Mouse (Mus musculus): ENCODE measurements around the gene Fras1. TPM values are rescaled to one million over a fixed set of nuclear protein-coding genes. Genes with fewer than 3 reads are reported as not detected.

Fras1 gene
- total and polyA plus RNA-seq, 3 experiments, result 2.1 to 5.8 (median 5.4) TPM

DNA sequence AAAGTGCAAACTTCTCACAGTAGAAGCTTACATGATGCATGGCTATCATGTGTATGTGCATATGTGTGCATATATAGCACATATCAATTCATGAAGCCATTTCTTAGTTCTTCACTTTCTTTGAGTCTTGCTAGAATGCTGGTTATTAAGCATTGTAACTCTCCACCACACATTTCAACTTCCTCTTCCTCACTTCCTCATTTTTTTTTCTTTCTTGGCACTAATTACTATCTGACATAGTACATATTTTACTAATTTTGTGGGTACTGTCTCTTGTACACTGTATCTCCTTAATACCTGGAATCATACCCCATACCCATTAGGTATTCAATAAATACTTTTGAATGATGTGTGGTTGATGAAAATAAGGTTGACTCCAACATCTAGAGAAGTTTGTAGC lies 158.2 kb downstream of the Fras1 start:
- TF ChIP-seq TBP (conservative IDR thresholded peaks at IDR 0.05; ENCODE audit: low read depth, low read length) (no peak), EP300 (IDR thresholded peaks at IDR 0.05; ENCODE audit: low read length) (peak; percentile 95), JUND (conservative IDR thresholded peaks at IDR 0.05; ENCODE audit: low read depth, low read length) (peak; percentile 80), TCF12 (IDR thresholded peaks at IDR 0.05; ENCODE audit: low read depth, low read length) (no peak), USF1 (IDR thresholded peaks at IDR 0.05; ENCODE audit: low read depth, low read length) (no peak), MAFK (IDR thresholded peaks at IDR 0.05; ENCODE audit: insufficient replicate concordance, low read length) (no peak), MAZ (IDR thresholded peaks at IDR 0.05; ENCODE audit: low read depth, low read length) (no peak), ZNF384 (IDR thresholded peaks at IDR 0.05; ENCODE audit: low read depth, low read length) (peak; percentile 95), IRF4 (IDR thresholded peaks at IDR 0.05; ENCODE audit: low read depth, low read length) (peak; percentile 87), E2F4 (IDR thresholded peaks at IDR 0.05; ENCODE audit: insufficient replicate concordance, low read depth, low read length) (no peak), RCOR1 (conservative IDR thresholded peaks at IDR 0.05; ENCODE audit: low read depth, low read length) (0 out of 2 replicates have a peak, but pooled peaks have one; percentile 63), MXI1 (IDR thresholded peaks at IDR 0.05; ENCODE audit: low read depth, low read length) (no peak), MEF2A (IDR thresholded peaks at IDR 0.05; ENCODE audit: borderline replicate concordance, low read depth, low read length) (no peak), CTCF (conservative IDR thresholded peaks at IDR 0.05 in 1 of 2, IDR thresholded peaks at IDR 0.05 in 1 of 2; ENCODE audit: low read depth in 2 of 2, low read length in 2 of 2) (no peak), ELF1 (IDR thresholded peaks at IDR 0.05; ENCODE audit: low read depth, low read length) (no peak; the same call in 1 of the 2 replicates), POLR2AphosphoS2 (IDR thresholded peaks at IDR 0.05; ENCODE audit: low read depth, low read length) (no peak), JUN (IDR thresholded peaks at IDR 0.05; ENCODE audit: insufficient read depth, low read depth, low read length) (peak; percentile 55; the same call in 1 of the 2 replicates)
- Histone ChIP-seq H3K4me3 (replicated peaks in 1 of 3; ENCODE audit: low read depth in 2 of 3, low read length in 2 of 3, poor library complexity in 1 of 3) (no peak overlapping the region), H3K79me2 (replicated peaks; ENCODE audit: control insufficient read depth, extremely low read depth, insufficient read depth, poor library complexity, severe bottlenecking) (no peaks in the 10 kb centered on the region), H3K4me1 (ENCODE audit: control insufficient read depth in 1 of 2, insufficient read depth in 2 of 2) (peaks cover 12 to 49% of the 10 kb centered on the region in 2 experiments; a peak in 3 of 4 replicates), H3K27ac (ENCODE audit: insufficient read depth, low read depth) (no peak overlapping the region), H3K9me3 (replicated peaks; ENCODE audit: low read length) (no peaks in the 10 kb centered on the region), H3K27me3 (replicated peaks) (no peaks in the 10 kb centered on the region), H3K4me2 (ENCODE audit: insufficient read depth, low read depth, poor library complexity, severe bottlenecking) (no peak overlapping the region), H3K36me3 (replicated peaks in 1 of 2; ENCODE audit: control insufficient read depth in 1 of 2, insufficient read depth in 1 of 2, low read length in 1 of 2) (peaks cover 0 to 5% of the 10 kb centered on the region in 2 experiments), H3K9ac (ENCODE audit: insufficient read depth, low read depth) (no peak overlapping the region)
- in situ Hi-C loops (cut with MboI; ENCODE audit: low pct_ligation_motif_present, low pct_unique_long_range_greater_than_20kb, low sequenced_read_pairs) (no loop called here), dilution Hi-C loops (cut with MboI; ENCODE audit: extremely low pct_ligation_motif_present, extremely low pct_unique_long_range_greater_than_20kb, low sequenced_read_pairs) (no loop called here)
- DNase-seq (ENCODE audit: extremely low read depth), result peak; percentile 57

DNA sequence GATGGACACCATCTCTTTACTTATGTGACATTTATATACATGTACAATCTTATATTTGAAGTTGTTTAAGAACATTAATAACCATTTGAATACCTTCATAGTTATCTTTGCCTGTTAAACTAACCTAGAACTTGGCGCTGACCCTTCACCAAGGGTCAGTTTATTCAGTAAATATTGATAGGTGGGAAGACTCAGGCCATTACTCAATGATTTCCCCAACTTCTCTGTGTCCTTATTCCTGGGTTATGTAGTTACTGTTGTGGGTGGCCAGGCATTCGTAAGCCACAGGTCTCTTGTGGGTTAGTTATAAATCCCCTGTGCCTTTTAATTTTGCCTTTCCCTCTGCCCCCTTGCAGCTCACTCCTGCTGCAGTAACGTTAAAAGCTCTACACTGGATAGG lies 162.8 kb downstream of the Fras1 start:
- no peak overlapping the region for H3K9ac ChIP-seq (ENCODE audit: insufficient read depth, low read depth)
- H3K4me1 ChIP-seq (ENCODE audit: control insufficient read depth in 1 of 2, insufficient read depth in 2 of 2), result peaks cover 19 to 61% of the 10 kb centered on the region in 2 experiments; a peak in 3 of 4 replicates
- dilution Hi-C loops (cut with MboI; ENCODE audit: extremely low pct_ligation_motif_present, extremely low pct_unique_long_range_greater_than_20kb, low sequenced_read_pairs) (no loop called here), in situ Hi-C loops (cut with MboI; ENCODE audit: low pct_ligation_motif_present, low pct_unique_long_range_greater_than_20kb, low sequenced_read_pairs) (no loop called here)
- no peaks in the 10 kb centered on the region for H3K9me3 ChIP-seq (replicated peaks; ENCODE audit: low read length)
- H3K27me3 ChIP-seq (replicated peaks), result no peaks in the 10 kb centered on the region
- H3K27ac ChIP-seq (ENCODE audit: insufficient read depth, low read depth), result no peak overlapping the region
- H3K4me2 ChIP-seq (ENCODE audit: insufficient read depth, low read depth, poor library complexity, severe bottlenecking), result no peak overlapping the region
- peaks cover 0 to 4% of the 10 kb centered on the region in 2 experiments for H3K36me3 ChIP-seq (replicated peaks in 1 of 2; ENCODE audit: control insufficient read depth in 1 of 2, insufficient read depth in 1 of 2, low read length in 1 of 2)
- no peaks in the 10 kb centered on the region for H3K79me2 ChIP-seq (replicated peaks; ENCODE audit: control insufficient read depth, extremely low read depth, insufficient read depth, poor library complexity, severe bottlenecking)
- DNase-seq (ENCODE audit: extremely low read depth), result no peak
- TF ChIP-seq POLR2AphosphoS2 (IDR thresholded peaks at IDR 0.05; ENCODE audit: low read depth, low read length), result no peak
- no peak overlapping the region for H3K4me3 ChIP-seq (replicated peaks in 1 of 3; ENCODE audit: low read depth in 2 of 3, low read length in 2 of 3, poor library complexity in 1 of 3)
